Mouse (Mus musculus): ENCODE data around the gene Fank1. TPM values are rescaled to one million over a fixed set of nuclear protein-coding genes. Genes with fewer than 3 reads are reported as not detected.

The Fank1 gene
- total RNA-seq, 2 experiments from 2014 or later, result not detected

DNA sequence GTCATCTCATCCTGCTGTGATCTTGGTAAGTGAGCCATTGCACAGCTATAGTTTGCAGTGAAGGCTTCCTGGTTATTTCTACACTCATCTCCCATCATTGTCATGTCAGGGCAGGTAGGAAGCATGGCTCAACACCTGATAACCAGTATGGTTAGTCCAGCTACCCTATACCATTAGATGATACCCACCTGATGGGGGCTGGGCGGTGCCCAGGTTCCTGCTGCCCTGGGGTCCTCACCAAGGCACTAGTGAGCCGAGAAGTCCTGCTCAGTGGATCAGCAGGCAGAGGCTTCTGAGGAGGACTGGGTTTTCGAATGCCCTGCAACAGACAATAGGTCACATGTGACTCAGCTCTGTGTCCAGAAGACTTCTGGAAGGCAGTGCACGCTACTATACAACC is 113.3 kb downstream of the Fank1 start:
- DNase-seq (ENCODE audit: low spot score), result no peak

DNA sequence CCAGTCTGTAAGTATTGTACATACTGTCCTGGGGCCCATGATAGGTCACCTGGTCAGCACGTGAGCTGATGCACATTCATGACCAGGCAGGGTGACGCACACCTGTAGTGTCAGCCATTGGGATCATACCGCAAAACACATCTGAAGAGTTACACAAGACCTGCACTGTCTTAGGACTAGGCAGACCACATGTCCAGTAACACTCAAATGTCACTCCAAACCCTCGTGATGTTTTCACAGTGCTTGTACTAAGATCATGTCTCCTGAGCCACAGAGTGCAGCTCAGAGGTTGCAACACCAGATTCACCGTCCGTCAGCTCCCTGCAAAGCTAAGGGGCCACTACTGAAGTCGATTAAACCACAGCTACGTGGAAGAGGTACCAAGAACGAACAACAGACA is 114.6 kb downstream of the Fank1 start:
- DNase-seq (ENCODE audit: low spot score), result no peak

DNA sequence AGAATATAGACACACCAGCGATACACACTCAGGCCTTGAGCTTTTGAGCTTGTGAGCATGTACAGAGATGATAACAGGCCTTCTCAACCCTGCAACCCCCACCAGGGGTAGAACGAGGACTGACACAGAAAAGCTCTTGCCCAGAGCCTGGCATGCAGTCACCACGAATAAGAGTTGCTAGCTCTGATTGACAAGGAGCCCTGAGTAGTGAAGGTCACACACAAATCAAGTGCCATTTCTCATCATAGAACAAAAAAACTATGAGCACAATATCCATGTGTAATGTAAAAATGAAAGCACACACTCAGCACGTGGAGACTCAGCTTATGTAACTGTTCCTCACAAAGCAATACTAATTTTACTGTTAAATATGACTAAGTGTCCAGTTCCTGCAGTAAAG is 115.1 kb downstream of the Fank1 start:
- DNase-seq (ENCODE audit: low spot score), result no peak

DNA sequence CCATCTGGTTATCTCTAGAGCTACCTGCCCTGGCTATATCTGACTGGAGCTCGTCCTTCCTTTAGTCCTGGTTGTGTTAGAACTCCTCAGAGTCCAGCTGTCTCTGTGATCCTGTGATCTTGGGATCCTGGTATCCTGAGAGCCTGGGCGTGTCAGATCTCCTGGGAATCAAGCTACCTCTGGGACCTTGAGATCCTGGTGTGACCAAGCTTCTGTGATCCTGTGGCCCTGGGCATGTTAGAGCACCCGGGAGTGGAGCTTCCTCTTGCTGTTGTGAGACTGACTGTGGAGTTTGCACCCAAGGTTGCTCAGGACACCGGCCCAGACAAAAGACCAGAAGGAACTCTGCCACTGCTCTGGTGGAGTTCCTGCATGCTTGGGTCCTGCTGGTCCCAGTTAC is 122.7 kb downstream of the Fank1 start:
- DNase-seq (ENCODE audit: low spot score), result no peak

DNA sequence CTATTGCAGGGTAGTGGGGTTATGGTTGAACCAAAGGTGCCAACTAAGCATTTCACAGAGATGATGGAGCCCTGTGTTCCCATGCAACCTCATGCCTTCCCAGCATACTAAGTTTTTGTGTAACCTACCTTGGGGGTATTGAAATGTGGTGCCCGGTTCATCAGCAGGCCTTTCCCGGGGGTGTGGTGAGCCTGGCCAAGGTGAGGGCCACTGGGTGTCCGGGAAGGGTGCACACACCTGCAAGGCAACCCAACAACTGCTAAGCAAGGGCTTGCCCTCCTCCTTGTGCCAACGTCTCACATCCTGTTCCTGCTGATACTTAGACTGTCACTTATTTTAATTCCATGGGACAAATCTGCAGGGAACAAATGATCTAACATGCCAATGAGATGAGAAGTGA is 132.3 kb downstream of the Fank1 start:
- DNase-seq (ENCODE audit: low spot score), result no peak

DNA sequence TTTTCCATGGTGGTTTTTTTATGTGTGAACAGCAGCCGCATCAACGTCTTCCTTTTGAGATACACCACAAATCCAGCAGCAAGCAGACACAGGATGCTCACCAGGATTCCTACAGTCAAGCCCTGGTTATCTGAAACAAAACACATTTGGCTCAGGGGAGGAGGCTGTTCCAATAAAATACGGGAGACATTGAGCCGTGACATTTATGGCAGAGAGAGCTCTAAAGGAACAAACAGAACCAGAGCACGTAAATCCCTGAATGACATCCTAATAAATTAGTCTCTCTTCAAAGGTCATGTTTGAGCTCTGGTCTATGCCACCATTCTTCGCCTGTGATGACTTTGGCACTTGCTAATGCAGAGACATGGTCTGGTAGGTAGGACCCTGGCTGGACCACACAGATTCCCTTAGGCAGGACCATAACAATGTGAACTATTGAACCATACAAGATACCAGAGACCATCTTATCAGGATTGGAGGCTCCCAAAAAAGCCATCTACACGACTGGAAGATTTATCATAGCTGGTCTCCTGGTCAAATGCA is 133.2 kb downstream of the Fank1 start:
- no peak for DNase-seq (ENCODE audit: low spot score)

DNA sequence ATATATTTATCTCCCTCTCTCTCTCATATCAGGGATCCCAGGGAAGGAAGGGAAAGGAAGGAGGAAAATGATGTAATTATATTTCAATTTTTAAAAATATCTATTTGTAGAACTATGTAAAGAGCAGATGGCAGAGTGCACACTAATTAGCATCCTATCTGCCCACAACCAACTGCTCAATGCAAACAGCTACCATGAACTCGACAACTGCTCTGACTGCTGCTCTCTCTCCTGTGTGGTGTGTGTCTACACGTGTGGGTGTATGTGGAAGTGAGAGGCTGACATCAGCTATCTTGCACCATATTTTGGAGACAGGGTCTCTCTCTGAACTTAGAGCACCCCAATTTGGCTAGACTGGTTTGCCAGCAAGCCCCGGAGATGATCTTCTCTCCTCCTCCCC is 135.2 kb downstream of the Fank1 start:
- DNase-seq (ENCODE audit: low spot score), result no peak

DNA sequence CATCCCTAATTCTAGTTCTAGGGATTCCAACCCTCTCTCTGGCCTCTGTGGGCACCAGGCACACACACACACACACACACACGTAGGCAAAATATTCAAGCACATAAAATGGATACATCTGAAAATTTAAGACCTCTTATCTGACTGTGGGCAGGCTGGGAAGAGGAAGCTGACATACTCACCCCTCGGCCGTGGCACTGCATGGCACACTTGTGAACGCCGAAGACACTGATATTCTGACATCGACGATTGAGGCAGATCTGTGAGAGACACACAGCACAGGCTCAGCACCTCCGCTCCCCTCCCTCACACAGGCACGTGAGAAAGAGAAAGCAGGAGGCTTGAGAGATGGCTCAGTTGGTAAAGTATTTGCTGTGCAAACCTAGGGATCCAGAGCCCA is 139.6 kb downstream of the Fank1 start:
- DNase-seq (ENCODE audit: low spot score), result no peak

DNA sequence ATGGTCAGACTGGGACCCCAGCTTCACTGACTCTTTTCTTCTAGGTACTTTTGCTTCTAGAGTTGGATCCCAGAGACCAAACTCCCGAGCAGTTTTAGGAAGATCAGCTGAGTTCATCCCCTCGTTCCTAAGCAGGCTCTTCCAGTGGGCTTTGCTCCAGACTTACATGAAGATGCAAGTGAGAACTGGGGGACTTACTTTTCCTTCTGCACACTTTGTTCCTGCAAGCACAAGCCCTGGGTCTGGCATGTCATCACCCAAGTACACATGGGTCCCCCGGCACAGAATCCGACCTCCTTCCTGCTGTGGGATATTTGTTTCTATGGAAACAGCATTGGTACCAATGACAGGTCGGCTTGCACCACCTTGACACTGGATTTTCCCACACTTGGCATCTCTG is 142.6 kb downstream of the Fank1 start:
- no peak for DNase-seq (ENCODE audit: low spot score)

DNA sequence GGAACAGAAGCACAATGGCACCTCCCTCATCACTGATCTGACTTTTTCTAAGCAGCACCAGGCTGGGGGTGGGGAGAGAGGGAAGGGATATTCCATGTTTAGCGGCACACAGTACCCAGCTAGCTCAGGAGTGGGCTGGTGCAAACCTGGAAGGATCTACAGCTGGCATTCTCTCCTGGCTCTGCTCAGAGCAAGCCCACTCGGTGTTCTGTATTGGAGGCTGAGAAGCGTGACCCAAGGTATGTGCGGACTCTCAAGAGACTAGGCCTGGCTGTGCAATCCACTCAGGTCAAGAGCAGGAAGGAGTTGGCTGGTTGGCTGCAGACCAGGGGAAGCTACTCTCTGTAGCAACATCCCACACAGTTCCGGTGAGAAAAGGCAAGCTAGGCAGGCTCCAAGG is 143.3 kb downstream of the Fank1 start:
- no peak for DNase-seq (ENCODE audit: low spot score)

DNA sequence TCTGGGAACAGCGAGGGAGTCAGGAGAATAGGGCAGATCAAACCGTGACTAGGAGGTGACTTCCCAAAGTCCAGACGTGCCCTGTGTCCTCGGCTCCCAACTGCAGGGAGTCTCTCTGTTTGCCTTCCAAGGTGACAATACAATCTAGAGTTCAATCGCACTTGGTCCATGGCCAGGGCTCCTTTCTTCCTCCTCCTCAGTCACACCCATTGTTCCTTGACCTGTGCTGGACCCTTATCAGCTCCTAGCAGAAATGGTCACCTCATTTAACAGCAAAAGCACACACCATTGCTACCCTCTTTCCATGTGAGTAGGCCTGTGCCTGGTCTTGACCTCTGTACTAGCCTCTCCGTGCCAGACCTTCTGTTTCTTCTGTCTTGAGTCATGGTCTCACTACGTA is 144.1 kb downstream of the Fank1 start:
- no peak for DNase-seq (ENCODE audit: low spot score)

DNA sequence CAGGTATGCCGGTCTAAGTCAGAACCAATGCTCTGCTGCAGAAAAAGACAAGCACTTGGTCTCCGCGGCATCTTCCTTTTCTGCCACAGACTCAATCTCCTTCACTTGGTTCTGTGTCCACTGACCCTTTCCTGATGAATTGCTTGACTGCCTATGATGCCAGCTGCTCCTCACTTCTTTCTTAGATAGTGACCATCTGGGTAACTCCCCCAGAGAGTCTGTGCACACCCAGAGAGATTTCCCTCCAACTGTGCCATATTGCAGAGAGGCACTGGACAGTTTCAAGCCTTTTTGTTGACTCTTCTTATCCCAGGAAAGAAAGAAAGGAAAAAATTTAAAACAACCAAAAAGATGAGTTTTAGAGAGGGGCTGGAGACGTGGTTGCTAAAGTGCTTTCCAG is 144.6 kb downstream of the Fank1 start:
- DNase-seq (ENCODE audit: low spot score), result no peak

DNA sequence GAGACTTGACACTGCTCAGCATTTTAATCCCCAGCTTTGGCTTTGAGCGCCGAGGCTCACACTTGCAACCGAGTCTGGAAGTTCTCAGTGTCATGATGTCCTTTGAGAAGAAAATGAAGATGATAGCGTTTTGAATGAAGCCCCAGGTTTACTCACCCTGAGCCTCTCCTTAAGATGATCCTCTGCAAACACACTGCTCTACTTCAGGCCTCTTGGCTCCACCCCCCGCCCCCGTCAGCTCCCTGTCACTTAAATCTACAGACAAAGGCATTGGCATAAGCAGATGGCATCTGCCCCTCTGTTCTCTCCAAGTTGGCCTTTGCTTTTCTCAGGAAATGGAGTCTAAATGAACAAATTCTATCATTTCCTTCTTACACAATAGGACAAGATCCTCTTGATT is 147.3 kb downstream of the Fank1 start:
- no peak for DNase-seq (ENCODE audit: low spot score)

DNA sequence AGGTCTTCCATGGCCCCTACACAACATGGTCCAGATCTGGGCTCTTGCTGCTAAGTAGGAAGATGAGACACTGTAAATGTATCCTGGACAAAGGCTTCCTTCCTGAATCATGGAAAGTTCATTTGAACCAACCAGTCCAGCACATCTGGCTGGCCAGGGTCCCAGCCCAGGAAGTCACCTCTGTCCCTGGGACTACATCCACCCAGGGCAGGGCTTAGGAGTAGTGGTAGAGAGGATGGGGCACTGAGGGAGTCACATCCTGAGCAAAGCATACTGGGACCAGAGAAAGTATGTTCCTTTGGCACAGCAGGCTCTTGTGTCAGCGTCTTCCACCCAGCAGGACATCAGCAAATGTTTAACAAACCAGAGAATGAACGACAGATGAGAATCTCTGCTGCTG is 149.1 kb downstream of the Fank1 start:
- no peak for DNase-seq (ENCODE audit: low spot score)

DNA sequence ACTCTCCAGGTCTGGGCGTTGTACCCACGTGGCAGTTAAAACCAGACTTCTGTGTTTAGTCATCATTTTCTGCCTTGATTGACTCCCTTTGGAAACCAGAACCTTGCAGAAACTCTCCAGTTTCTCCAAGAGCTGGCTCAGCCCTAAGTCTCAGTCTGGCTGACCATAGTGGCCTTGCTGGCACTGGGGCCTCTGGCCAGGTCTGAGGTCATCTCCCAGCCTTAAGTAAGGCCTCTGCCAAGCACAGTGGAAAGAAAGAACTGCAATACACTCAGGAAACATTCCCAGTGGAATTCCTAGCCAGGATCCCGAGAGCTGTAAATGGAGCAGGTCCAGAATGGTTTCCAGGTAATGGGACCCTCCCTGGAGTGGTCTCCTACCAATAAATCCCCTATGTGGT is 152.3 kb downstream of the Fank1 start:
- no peak for DNase-seq (ENCODE audit: low spot score)

Other genes starting within 250 kb of the Fank1 start
- not detected for gene Tex36, start 174.7 kb upstream of the Fank1 start, total RNA-seq (2021)
- gene Edrf1, start 139.3 kb upstream of the Fank1 start, total RNA-seq (2021), result 1 to 10 TPM; 7.8 to 8.3 TPM
- not detected for gene Mmp21, start 96.8 kb upstream of the Fank1 start, total RNA-seq (2021)
- gene Bccip, start 67.5 kb upstream of the Fank1 start, total RNA-seq (2021), result 10 to 100 TPM; 81.4 to 84.1 TPM
- gene Uros, start 66.8 kb upstream of the Fank1 start, total RNA-seq (2021), result 10 to 100 TPM; 12.4 to 14.4 TPM
- 10 to 100 TPM; 47.0 to 61.8 TPM for gene Dhx32, start 5.9 kb downstream of the Fank1 start, total RNA-seq (2021)